Mouse (Mus musculus): ENCODE measurements around the gene Metap1d.

Gene Metap1d

GRCm38 (mm10) chr2:71526595-71527322, 73.7 kb downstream of the Metap1d start:
- no peak for DNase-seq (ENCODE audit: inconsistent ontology term)

GRCm38 (mm10) chr2:71527323-71528013, 74.4 kb downstream of the Metap1d start:
- no peak for DNase-seq (ENCODE audit: inconsistent ontology term)

- DNase-seq (ENCODE audit: inconsistent ontology term) = no peak
Observed at GRCm38 (mm10) chr2:71528014-71528713, 75.1 kb downstream of the Metap1d start, which contains the start of gene Dlx1. Gene Dlx1 (plus strand): TSS chr2:71528113.

GRCm38 (mm10) chr2:71528714-71529510, 75.8 kb downstream of the Metap1d start:
- DNase-seq (ENCODE audit: inconsistent ontology term) = no peak

GRCm38 (mm10) chr2:71529511-71530351, 76.7 kb downstream of the Metap1d start:
- DNase-seq (ENCODE audit: inconsistent ontology term) = peak; percentile 91

GRCm38 (mm10) chr2:71530391-71531123, 77.5 kb downstream of the Metap1d start:
- no peak for DNase-seq (ENCODE audit: inconsistent ontology term)

- no peak for DNase-seq (ENCODE audit: inconsistent ontology term)
Observed at GRCm38 (mm10) chr2:71531124-71531590, 78.1 kb downstream of the Metap1d start.

GRCm38 (mm10) chr2:71531990-71532970, 79.2 kb downstream of the Metap1d start:
- DNase-seq (ENCODE audit: inconsistent ontology term) = no peak

- DNase-seq (ENCODE audit: inconsistent ontology term) = no peak
Observed at GRCm38 (mm10) chr2:71533094-71533493, 80.0 kb downstream of the Metap1d start.

GRCm38 (mm10) chr2:71534242-71535052, 81.4 kb downstream of the Metap1d start:
- DNase-seq (ENCODE audit: inconsistent ontology term) = no peak

- no peak for DNase-seq (ENCODE audit: inconsistent ontology term)
Observed at GRCm38 (mm10) chr2:71540611-71541417, 87.7 kb downstream of the Metap1d start.

- peak; percentile 54 for DNase-seq (ENCODE audit: inconsistent ontology term)
Observed at GRCm38 (mm10) chr2:71541418-71542226, 88.5 kb downstream of the Metap1d start.

- no peak for DNase-seq (ENCODE audit: inconsistent ontology term)
Observed at GRCm38 (mm10) chr2:71542227-71542815, 89.2 kb downstream of the Metap1d start.

- peak; percentile 92 for DNase-seq (ENCODE audit: inconsistent ontology term)
Observed at GRCm38 (mm10) chr2:71542816-71543301, 89.8 kb downstream of the Metap1d start.

GRCm38 (mm10) chr2:71543531-71543930, 90.5 kb downstream of the Metap1d start:
- no peak for DNase-seq (ENCODE audit: inconsistent ontology term)

GRCm38 (mm10) chr2:71543948-71544347, 90.9 kb downstream of the Metap1d start:
- no peak for DNase-seq (ENCODE audit: inconsistent ontology term)
